ENCODE assay signal across 14 mouse cellular contexts in genomic region chr3:41521733-41522132, GRCm38 (mm10). TPM values are rescaled to one million over a fixed set of nuclear protein-coding genes. Genes with fewer than 3 reads are reported as not detected.
A peak's percentile ranks its signal among the peaks of the same experiment; 100 is the strongest.
DNase-seq lines count a peak whose midpoint lies in the region; ATAC-seq and TF ChIP-seq lines count a peak whose summit lies in the region.
"Had no signal": no experiment of that assay in that cellular context is flagged by ENCODE, and none has a peak within 500 bp of the region (broad histone marks: within the 10 kb centered on the region; RNA-seq: fewer than 3 reads in every experiment).

No protein-coding gene starts in this region.

- no peak for TF ChIP-seq POLR2A in testis, adult 2 months (IDR thresholded peaks at IDR 0.05; ENCODE audit: control insufficient read depth, low read depth, low read length)

- ATAC-seq in forebrain, embryonic 14.5 days, result no peak
- no peak for ATAC-seq in forebrain, embryonic 12.5 days (ENCODE audit: low FRiP score)
- no peak for ATAC-seq in kidney, postnatal 0 days (replicated peaks; ENCODE audit: low FRiP score, low read depth)
- ATAC-seq in stomach, postnatal 0 days (ENCODE audit: low FRiP score, low TSS enrichment), result peak; percentile 59; the same call in 1 of the 2 replicates
- ATAC-seq: hindbrain, postnatal 0 days had no signal

- peaks cover 5% of the 10 kb centered on the region; the same call in 1 of the 2 replicates for H3K4me1 ChIP-seq in forebrain, embryonic 14.5 days (ENCODE audit: control insufficient read depth, insufficient read depth, low read length)
- peaks cover 11% of the 10 kb centered on the region for H3K4me1 ChIP-seq in forebrain, embryonic 12.5 days
- H3K4me1 ChIP-seq in kidney, postnatal 0 days (replicated peaks; ENCODE audit: insufficient read depth, low read length), result no peaks in the 10 kb centered on the region
- H3K4me1 ChIP-seq in testis, adult 2 months (ENCODE audit: control insufficient read depth, insufficient read depth, low read length), result peaks cover 2% of the 10 kb centered on the region; the same call in 1 of the 2 replicates
- H3K4me1 ChIP-seq in stomach, postnatal 0 days (replicated peaks; ENCODE audit: control insufficient read depth, insufficient read depth), result no peaks in the 10 kb centered on the region
- H3K4me1 ChIP-seq: megakaryocyte, embryonic 14.5 days had no signal

- no peak for TF ChIP-seq CTCF in kidney, postnatal 0 days (IDR thresholded peaks at IDR 0.05; ENCODE audit: low read depth)
- no peak for TF ChIP-seq CTCF in testis, adult 2 months (IDR thresholded peaks at IDR 0.05; ENCODE audit: control insufficient read depth, insufficient read depth, insufficient replicate concordance, low read depth, low read length)
- no peak for TF ChIP-seq CTCF in stomach, postnatal 0 days (IDR thresholded peaks at IDR 0.05; ENCODE audit: low read depth)

- H3K4me3 ChIP-seq in forebrain, embryonic 14.5 days (ENCODE audit: low read depth, low read length), result no peak overlapping the region
- no peak overlapping the region for H3K4me3 ChIP-seq in forebrain, embryonic 12.5 days (replicated peaks)
- no peak overlapping the region for H3K4me3 ChIP-seq in kidney, postnatal 0 days (replicated peaks; ENCODE audit: low read depth, low read length)
- H3K4me3 ChIP-seq in testis, adult 2 months (ENCODE audit: control insufficient read depth, low read depth, low read length), result no peak overlapping the region
- no peak overlapping the region for H3K4me3 ChIP-seq in stomach, postnatal 0 days (ENCODE audit: low read depth, low read length)
- H3K4me3 ChIP-seq: liver, embryonic 12.5 days; megakaryocyte, embryonic 14.5 days had no signal

- H3K4me2 ChIP-seq in forebrain, embryonic 14.5 days (ENCODE audit: low read length), result no peak overlapping the region
- H3K4me2 ChIP-seq in forebrain, embryonic 12.5 days, result no peak overlapping the region
- H3K4me2 ChIP-seq in kidney, postnatal 0 days (ENCODE audit: low read length), result peak overlapping the region; percentile 23; the same call in 1 of the 2 replicates
- no peak overlapping the region for H3K4me2 ChIP-seq in stomach, postnatal 0 days (replicated peaks; ENCODE audit: low read depth)

- no peak overlapping the region for H3K9ac ChIP-seq in forebrain, embryonic 14.5 days (ENCODE audit: low read length)
- H3K9ac ChIP-seq in forebrain, embryonic 12.5 days, result no peak overlapping the region
- H3K9ac ChIP-seq in kidney, postnatal 0 days (ENCODE audit: low read depth, low read length), result no peak overlapping the region
- no peak overlapping the region for H3K9ac ChIP-seq in stomach, postnatal 0 days (ENCODE audit: low read length)
- H3K9ac ChIP-seq: liver, embryonic 12.5 days had no signal

- H3K27ac ChIP-seq in forebrain, embryonic 14.5 days (ENCODE audit: low read depth, low read length), result no peak overlapping the region
- H3K27ac ChIP-seq in forebrain, embryonic 12.5 days, result no peak overlapping the region
- H3K27ac ChIP-seq in kidney, postnatal 0 days, result peak overlapping the region; percentile 73
- H3K27ac ChIP-seq in testis, adult 2 months (ENCODE audit: control insufficient read depth, insufficient read depth, low read depth, low read length), result peak overlapping the region; percentile 84
- peak overlapping the region; percentile 78 for H3K27ac ChIP-seq in stomach, postnatal 0 days (replicated peaks)
- H3K27ac ChIP-seq: hindbrain, postnatal 0 days; liver, embryonic 12.5 days had no signal

- peak; percentile 48 for TF ChIP-seq EP300 in stomach, postnatal 0 days (optimal IDR thresholded peaks at IDR 0.05)

- 15% methylated on average over 3 of the region's 3 CpGs for WGBS in forebrain, embryonic 14.5 days
- 46% methylated on average over 3 of the region's 3 CpGs for WGBS in forebrain, embryonic 12.5 days
- 46% methylated on average over 3 of the region's 3 CpGs for WGBS in kidney, postnatal 0 days
- 44% methylated on average over 3 of the region's 3 CpGs for WGBS in stomach, postnatal 0 days

- DNase-seq in forebrain, embryonic 14.5 days (ENCODE audit: low spot score), result peak; percentile 39
- DNase-seq in kidney, postnatal 0 days (ENCODE audit: low spot score), result peak; percentile 48
- no peak for DNase-seq in kidney, postnatal 14 days
- no peak for DNase-seq in testis, postnatal 14 days (ENCODE audit: low spot score)
- DNase-seq in stomach, postnatal 0 days (ENCODE audit: low spot score), result no peak
- no peak for DNase-seq in spleen, adult 12 weeks (ENCODE audit: low spot score)
- DNase-seq: adrenal gland, adult 8-10 months; cerebellum, adult 9-10 months; right cerebral cortex, postnatal 25 days had no signal

- H3K27me3 ChIP-seq in forebrain, embryonic 14.5 days (replicated peaks; ENCODE audit: control insufficient read depth, insufficient read depth, low read length), result no peaks in the 10 kb centered on the region
- H3K27me3 ChIP-seq in forebrain, embryonic 12.5 days, result no peaks in the 10 kb centered on the region
- H3K27me3 ChIP-seq in kidney, postnatal 0 days (ENCODE audit: insufficient read depth, low read length), result no peaks in the 10 kb centered on the region
- no peaks in the 10 kb centered on the region for H3K27me3 ChIP-seq in testis, adult 2 months (ENCODE audit: control insufficient read depth, insufficient read depth, low read length)
- H3K27me3 ChIP-seq in stomach, postnatal 0 days (ENCODE audit: control insufficient read depth, insufficient read depth, low read length), result no peaks in the 10 kb centered on the region
- H3K27me3 ChIP-seq: liver, embryonic 12.5 days; megakaryocyte, embryonic 14.5 days had no signal

- H3K9me3 ChIP-seq in forebrain, embryonic 14.5 days (replicated peaks; ENCODE audit: control insufficient read depth, low read length), result no peaks in the 10 kb centered on the region
- H3K9me3 ChIP-seq in forebrain, embryonic 12.5 days, result 0 out of 2 replicates have a peak, but pooled peaks cover 5% of the 10 kb centered on the region
- no peaks in the 10 kb centered on the region for H3K9me3 ChIP-seq in kidney, postnatal 0 days (replicated peaks; ENCODE audit: low read length)
- H3K9me3 ChIP-seq in stomach, postnatal 0 days (ENCODE audit: control insufficient read depth, low read length), result no peaks in the 10 kb centered on the region
- H3K9me3 ChIP-seq: liver, embryonic 12.5 days had no signal

- H3K36me3 ChIP-seq in forebrain, embryonic 14.5 days (ENCODE audit: control insufficient read depth, insufficient read depth, low read length), result no peaks in the 10 kb centered on the region
- H3K36me3 ChIP-seq in forebrain, embryonic 12.5 days (replicated peaks), result no peaks in the 10 kb centered on the region
- H3K36me3 ChIP-seq in kidney, postnatal 0 days (ENCODE audit: insufficient read depth, low read length), result no peaks in the 10 kb centered on the region
- no peaks in the 10 kb centered on the region for H3K36me3 ChIP-seq in testis, adult 2 months (ENCODE audit: control insufficient read depth, insufficient read depth, low read length)
- no peaks in the 10 kb centered on the region for H3K36me3 ChIP-seq in stomach, postnatal 0 days (ENCODE audit: control insufficient read depth, insufficient read depth, low read length)
- H3K36me3 ChIP-seq: liver, embryonic 12.5 days had no signal

RNA-seq across cellular contexts. Expression of gene Jade1, which starts 33.8 kb away (rescaled TPM):
- 11.9 and 14.5 TPM in 2 replicates for polyA plus RNA-seq in forebrain, embryonic 14.5 days (2014; fragmentation: Nextera tagmentation; extraction: Ambion mirVana)
- 20.9 and 21.9 TPM in 2 replicates for polyA plus RNA-seq in forebrain, embryonic 12.5 days (2016; fragmentation: Nextera tagmentation; extraction: Ambion mirVana)
- 25.4 and 25.8 TPM in 2 replicates for polyA plus RNA-seq in kidney, postnatal 0 days (2015; fragmentation: Nextera tagmentation; extraction: Ambion mirVana)
- 7.8 and 9.1 TPM in 2 replicates for polyA plus RNA-seq in testis, adult 2 months (2012; rRNA removed)
- polyA plus RNA-seq in stomach, postnatal 0 days (2015; fragmentation: Nextera tagmentation; extraction: Ambion mirVana), result 7.6 and 9.0 TPM in 2 replicates

Comparison
In these comparisons a context has a peak if more than half of its experiments do, and no peak if none do; other contexts are left out.
1. DNase-seq: peak in forebrain, embryonic 14.5 days (single experiment) and kidney, postnatal 0 days (single experiment); none in kidney, postnatal 14 days (single experiment), testis, postnatal 14 days (single experiment), stomach, postnatal 0 days (single experiment) and spleen, adult 12 weeks (single experiment).
2. H3K27ac ChIP-seq: peak in kidney, postnatal 0 days (single experiment), testis, adult 2 months (single experiment) and stomach, postnatal 0 days (single experiment); none in forebrain, embryonic 14.5 days (single experiment) and forebrain, embryonic 12.5 days (single experiment).